Mouse (Mus musculus) cortical plate, adult 2 months (tissue): ENCODE measurements around the gene Cdh26. TPM values are rescaled to one million over a fixed set of nuclear protein-coding genes. Genes with fewer than 3 reads are reported as not detected.

ENCODE experiments used
- H3K27ac ChIP-seq: fragments of 200-500 bp; 2 replicates; pipeline ENCODE4 v1.5.1; 2012; ENCODE audit warnings: low read length, control low read depth, inconsistent platforms; ENCODE audit not compliant: insufficient read depth
- H3K4me1 ChIP-seq: fragments of 200-500 bp; 2 replicates; pipeline ENCODE4 v1.6.1; 2011; ENCODE audit warnings: low read length; ENCODE audit not compliant: control insufficient read depth, insufficient read depth
- H3K4me3 ChIP-seq: fragments of 200-500 bp; 2 replicates; pipeline ENCODE4 v1.5.1; 2011; ENCODE audit warnings: mild to moderate bottlenecking, low read length, control low read depth; ENCODE audit not compliant: insufficient read depth
- CTCF ChIP-seq: fragments of 200-500 bp; IDR thresholded peaks from 2 replicates; pipeline ENCODE4 v1.5.1; 2011; ENCODE audit warnings: mild to moderate bottlenecking, control low read depth, low read length; ENCODE audit not compliant: insufficient read depth; ENCODE audit errors: extremely low read depth
- POLR2A ChIP-seq: fragments of 200-500 bp; IDR thresholded peaks from 2 replicates; pipeline ENCODE4 v1.6.1; 2011; ENCODE audit warnings: mild to moderate bottlenecking, low read length, control low read depth; ENCODE audit not compliant: insufficient read depth; ENCODE audit errors: extremely low read depth
- polyA plus RNA-seq: library from polyadenylated mRNA; depleted of rRNA; stranded (reverse); fragments of >200 nt; gene quantifications from 2 replicates; pipeline ENCODE4 v1.2.3, GENCODE M21; 2012

Gene Cdh26
- polyA plus RNA-seq, 1 experiment = 0.23 TPM

GRCm38 (mm10) chr2:178429426-178429825, 905 bp upstream of the Cdh26 start:
- no peak overlapping the region for H3K4me3 ChIP-seq
- TF ChIP-seq CTCF (no peak), POLR2A (no peak)
- no peak overlapping the region for H3K27ac ChIP-seq
- no peaks in the 10 kb centered on the region for H3K4me1 ChIP-seq

GRCm38 (mm10) chr2:178433495-178433894, 3.2 kb downstream of the Cdh26 start:
- H3K4me3 ChIP-seq = no peak overlapping the region
- TF ChIP-seq POLR2A = no peak
- TF ChIP-seq CTCF = no peak
- no peaks in the 10 kb centered on the region for H3K4me1 ChIP-seq
- H3K27ac ChIP-seq = no peak overlapping the region

- Histone ChIP-seq H3K27ac (no peak overlapping the region), H3K4me3 (no peak overlapping the region), H3K4me1 (no peaks in the 10 kb centered on the region)
- TF ChIP-seq CTCF (no peak), POLR2A (no peak)
Measured at GRCm38 (mm10) chr2:178433903-178434302, 3.6 kb downstream of the Cdh26 start.

- no peak overlapping the region for H3K4me3 ChIP-seq
- no peak overlapping the region for H3K27ac ChIP-seq
- H3K4me1 ChIP-seq = no peaks in the 10 kb centered on the region
- TF ChIP-seq POLR2A (no peak), CTCF (no peak)
Measured at GRCm38 (mm10) chr2:178437311-178437710, 7.0 kb downstream of the Cdh26 start.

GRCm38 (mm10) chr2:178449386-178449785, 19.1 kb downstream of the Cdh26 start:
- Histone ChIP-seq H3K4me1 (no peaks in the 10 kb centered on the region), H3K4me3 (no peak overlapping the region), H3K27ac (no peak overlapping the region)
- TF ChIP-seq CTCF (no peak), POLR2A (no peak)

- no peak for TF ChIP-seq CTCF
- H3K27ac ChIP-seq = no peak overlapping the region
- H3K4me1 ChIP-seq = no peaks in the 10 kb centered on the region
- H3K4me3 ChIP-seq = no peak overlapping the region
Measured at GRCm38 (mm10) chr2:178450236-178450635, 19.9 kb downstream of the Cdh26 start.

GRCm38 (mm10) chr2:178450961-178451360, 20.6 kb downstream of the Cdh26 start:
- Histone ChIP-seq H3K27ac (no peak overlapping the region), H3K4me1 (0 out of 2 replicates have a peak, but pooled peaks cover 2% of the 10 kb centered on the region), H3K4me3 (no peak overlapping the region)
- TF ChIP-seq CTCF = no peak
- TF ChIP-seq POLR2A = no peak

- H3K4me3 ChIP-seq = no peak overlapping the region
- H3K4me1 ChIP-seq = 0 out of 2 replicates have a peak, but pooled peaks cover 2% of the 10 kb centered on the region
- no peak for TF ChIP-seq CTCF
- no peak for TF ChIP-seq POLR2A
- H3K27ac ChIP-seq = no peak overlapping the region
Measured at GRCm38 (mm10) chr2:178454664-178455516, 24.6 kb downstream of the Cdh26 start.

- H3K4me3 ChIP-seq = no peak overlapping the region
- no peak overlapping the region for H3K27ac ChIP-seq
- TF ChIP-seq CTCF (no peak), POLR2A (no peak)
- H3K4me1 ChIP-seq = 0 out of 2 replicates have a peak, but pooled peaks cover 2% of the 10 kb centered on the region
Measured at GRCm38 (mm10) chr2:178457414-178457813, 27.1 kb downstream of the Cdh26 start.

GRCm38 (mm10) chr2:178460353-178460752, 30.0 kb downstream of the Cdh26 start:
- no peak overlapping the region for H3K27ac ChIP-seq
- 0 out of 2 replicates have a peak, but pooled peaks cover under 1% of the 10 kb centered on the region for H3K4me1 ChIP-seq
- no peak for TF ChIP-seq CTCF
- TF ChIP-seq POLR2A = no peak
- no peak overlapping the region for H3K4me3 ChIP-seq
